Mouse (Mus musculus) heart, postnatal 4 days (tissue): ENCODE measurements around the gene Slc13a5. TPM values are rescaled to one million over a fixed set of nuclear protein-coding genes. Genes with fewer than 3 reads are reported as not detected.

Experiments
- DNase-seq: peaks from one replicate; pipeline ENCODE4 v3.0.0; 2021
- total RNA-seq, 2 experiments: library from RNA; stranded (reverse); gene quantifications; 2 replicates each; pipeline ENCODE4 v1.2.3; 2021

The Slc13a5 gene
- total RNA-seq, 2 experiments from 2014 or later = 0.38 to 0.50 TPM

GRCm38 (mm10) chr11:72196506-72196905 is 70.5 kb downstream of the Slc13a5 start:
- no peak for DNase-seq

- DNase-seq = no peak
These were observed 72.8 kb downstream of the Slc13a5 start for GRCm38 (mm10) chr11:72194259-72194658.

Other genes with a start within 250 kb of the Slc13a5 start
- under 1 TPM in 1 of 2 experiments, not detected in 1; 0.29 TPM for gene Aipl1, start 229.7 kb downstream of the Slc13a5 start, total RNA-seq
- 10 to 100 TPM; 30.5 to 38.3 TPM for gene Pimreg, start 225.2 kb downstream of the Slc13a5 start, total RNA-seq
- 1 to 10 TPM; 1.7 TPM for gene Pitpnm3, start 131.4 kb downstream of the Slc13a5 start, total RNA-seq
- gene Gm43951, start 60.4 kb downstream of the Slc13a5 start, total RNA-seq = under 1 TPM; 0.45 TPM
- gene 4933427D14Rik, start 59.8 kb downstream of the Slc13a5 start, total RNA-seq = 1 to 10 TPM; 6.0 to 7.4 TPM
- 10 to 100 TPM; 47.4 to 48.7 TPM for gene Txndc17, start 59.7 kb downstream of the Slc13a5 start, total RNA-seq
- gene Med31, start 51.6 kb downstream of the Slc13a5 start, total RNA-seq = 10 to 100 TPM; 12.0 to 12.5 TPM
- gene Xaf1, start 34.4 kb upstream of the Slc13a5 start, total RNA-seq = 1 to 10 TPM; 7.6 to 7.7 TPM
- not detected for gene Fbxo39, start 47.2 kb upstream of the Slc13a5 start, total RNA-seq
- gene Tekt1, start 95.2 kb upstream of the Slc13a5 start, total RNA-seq = under 1 TPM; 0.26 to 0.50 TPM
- gene Smtnl2, start 144.5 kb upstream of the Slc13a5 start, total RNA-seq = 10 to 100 TPM; 62.2 to 63.4 TPM
- gene Ggt6, start 168.3 kb upstream of the Slc13a5 start, total RNA-seq = not detected
- gene Mybbp1a, start 174.1 kb upstream of the Slc13a5 start, total RNA-seq = 10 to 100 TPM; 55.6 to 55.9 TPM
- gene Spns2, start 222.7 kb upstream of the Slc13a5 start, total RNA-seq = 10 to 100 TPM; 17.0 to 18.0 TPM